Mouse (Mus musculus): Measurements from ENCODE around the gene Tnr. TPM values are rescaled to one million over a fixed set of nuclear protein-coding genes. Genes with fewer than 3 reads are reported as not detected.

Gene Tnr
- polyA plus RNA-seq, 1 experiment = not detected

DNA sequence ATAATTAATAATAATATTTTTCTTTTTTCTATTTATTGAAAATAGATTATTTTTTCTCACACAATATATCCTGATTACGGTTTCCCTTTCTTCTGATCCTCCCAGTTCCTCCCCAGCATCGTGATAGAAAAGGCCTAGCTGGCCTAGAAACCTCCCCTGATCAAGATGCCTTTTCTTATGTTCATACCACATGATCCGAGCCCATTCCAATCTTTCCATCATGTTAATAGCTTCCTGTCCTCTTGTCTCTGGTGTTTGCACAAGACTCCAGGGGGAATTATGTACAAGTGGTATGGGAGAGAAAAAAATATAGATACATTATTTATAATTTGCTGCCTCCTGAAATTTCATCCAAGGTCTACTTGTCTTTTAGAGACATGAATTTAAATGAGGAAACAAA is 377.1 kb downstream of the Tnr start:
- TF ChIP-seq GATA1 (IDR thresholded peaks at IDR 0.05; ENCODE audit: borderline replicate concordance, low read length) = no peak
- H3K4me1 ChIP-seq = peaks cover 4% of the 10 kb centered on the region; the same call in 1 of the 2 replicates
- no peak overlapping the region for H3K4me3 ChIP-seq (replicated peaks)
- H3K36me3 ChIP-seq (replicated peaks; ENCODE audit: low read length) = no peaks in the 10 kb centered on the region
- H3K9me3 ChIP-seq = no peaks in the 10 kb centered on the region
- H3K27me3 ChIP-seq (replicated peaks) = peaks cover 2% of the 10 kb centered on the region

DNA sequence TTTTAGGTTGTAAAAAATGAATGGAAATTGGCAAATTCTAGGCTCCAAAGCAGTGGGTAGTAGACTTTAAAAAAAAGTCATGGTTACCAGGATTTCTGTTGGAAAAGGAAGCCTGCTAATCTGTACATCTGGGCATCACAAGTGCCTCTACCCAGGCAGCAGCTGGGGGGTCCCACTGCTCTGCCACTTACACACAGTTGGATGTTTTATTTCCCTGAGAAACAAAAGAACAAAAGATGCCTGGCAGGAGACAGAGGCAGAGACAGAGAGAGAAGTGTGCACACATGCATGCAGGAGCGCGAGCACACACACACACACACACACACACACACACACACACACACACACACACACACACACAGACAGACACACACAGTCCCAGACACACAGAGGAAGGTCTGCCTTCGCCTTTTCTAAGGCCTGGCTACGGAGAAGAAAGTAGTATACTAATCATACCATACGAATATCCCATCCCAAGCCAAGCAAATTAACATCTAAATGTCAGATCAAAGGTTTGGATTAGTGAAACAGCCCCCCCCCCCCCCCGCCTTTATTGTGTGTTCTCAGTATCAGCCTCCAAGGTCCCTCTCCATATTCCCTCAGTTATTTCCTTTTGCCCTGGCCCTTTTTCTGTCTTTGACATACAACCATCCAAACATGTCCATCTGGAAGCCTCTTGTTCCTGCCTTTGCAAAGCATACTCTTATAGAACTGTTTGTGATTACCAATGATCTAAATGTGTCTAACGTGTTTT is 378.0 kb downstream of the Tnr start:
- H3K9me3 ChIP-seq = no peaks in the 10 kb centered on the region
- no peak overlapping the region for H3K4me3 ChIP-seq (replicated peaks)
- H3K27me3 ChIP-seq (replicated peaks) = peaks cover 2% of the 10 kb centered on the region
- H3K36me3 ChIP-seq (replicated peaks; ENCODE audit: low read length) = no peaks in the 10 kb centered on the region
- TF ChIP-seq GATA1 (IDR thresholded peaks at IDR 0.05; ENCODE audit: borderline replicate concordance, low read length) (no peak), FLI1 (IDR thresholded peaks at IDR 0.05; ENCODE audit: low read length) (no peak)
- peaks cover 3% of the 10 kb centered on the region; the same call in 1 of the 2 replicates for H3K4me1 ChIP-seq

DNA sequence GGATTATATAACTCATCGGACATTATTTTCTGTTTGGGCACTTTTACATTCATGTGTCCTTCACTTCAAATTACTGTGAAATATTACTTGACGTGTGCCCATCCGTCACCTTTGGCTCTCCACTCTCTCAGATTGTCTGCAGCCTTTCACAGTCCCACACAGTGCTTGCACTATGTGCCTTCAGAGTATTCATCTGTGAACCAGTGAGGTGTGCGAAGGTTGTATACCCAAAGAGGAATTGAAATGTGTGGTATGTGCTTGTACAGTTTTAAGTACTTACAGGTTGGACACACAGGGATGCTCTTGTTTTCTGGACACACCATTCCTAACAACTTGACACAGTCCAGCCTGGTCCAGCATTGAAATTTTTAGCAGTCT is 378.5 kb downstream of the Tnr start:
- H3K9me3 ChIP-seq = no peaks in the 10 kb centered on the region
- H3K4me1 ChIP-seq = no peaks in the 10 kb centered on the region
- TF ChIP-seq FLI1 (IDR thresholded peaks at IDR 0.05; ENCODE audit: low read length) (no peak), GATA1 (IDR thresholded peaks at IDR 0.05; ENCODE audit: borderline replicate concordance, low read length) (no peak)
- no peak overlapping the region for H3K4me3 ChIP-seq (replicated peaks)
- H3K36me3 ChIP-seq (replicated peaks; ENCODE audit: low read length) = no peaks in the 10 kb centered on the region
- peaks cover 3% of the 10 kb centered on the region for H3K27me3 ChIP-seq (replicated peaks)

DNA sequence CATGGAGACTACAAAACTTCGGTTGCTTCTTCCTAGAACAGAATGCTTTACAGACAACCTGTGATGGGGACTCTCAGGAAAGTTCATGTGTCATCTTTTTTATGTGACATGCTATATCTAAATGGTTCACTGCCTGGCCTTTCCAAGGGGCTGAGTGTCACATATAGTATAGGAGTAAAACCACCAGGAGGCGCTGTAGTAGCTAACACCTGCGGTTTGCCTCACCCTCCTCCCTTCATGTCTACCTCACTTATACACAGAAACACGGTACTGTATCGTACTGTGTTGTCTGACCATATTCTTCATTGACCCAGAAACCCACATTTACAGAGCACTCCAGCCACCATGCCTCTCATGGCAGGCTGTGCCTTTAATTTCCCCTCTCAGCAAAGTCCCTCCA is 387.4 kb downstream of the Tnr start:
- no peaks in the 10 kb centered on the region for H3K9me3 ChIP-seq
- peaks cover 3% of the 10 kb centered on the region; the same call in 1 of the 2 replicates for H3K4me1 ChIP-seq
- H3K4me3 ChIP-seq (replicated peaks) = peak overlapping the region; percentile 19
- H3K27me3 ChIP-seq (replicated peaks) = peaks cover 9% of the 10 kb centered on the region
- no peaks in the 10 kb centered on the region for H3K36me3 ChIP-seq (replicated peaks; ENCODE audit: low read length)
- no peak for TF ChIP-seq FLI1 (IDR thresholded peaks at IDR 0.05; ENCODE audit: low read length)
- no peak for TF ChIP-seq GATA1 (IDR thresholded peaks at IDR 0.05; ENCODE audit: borderline replicate concordance, low read length)

DNA sequence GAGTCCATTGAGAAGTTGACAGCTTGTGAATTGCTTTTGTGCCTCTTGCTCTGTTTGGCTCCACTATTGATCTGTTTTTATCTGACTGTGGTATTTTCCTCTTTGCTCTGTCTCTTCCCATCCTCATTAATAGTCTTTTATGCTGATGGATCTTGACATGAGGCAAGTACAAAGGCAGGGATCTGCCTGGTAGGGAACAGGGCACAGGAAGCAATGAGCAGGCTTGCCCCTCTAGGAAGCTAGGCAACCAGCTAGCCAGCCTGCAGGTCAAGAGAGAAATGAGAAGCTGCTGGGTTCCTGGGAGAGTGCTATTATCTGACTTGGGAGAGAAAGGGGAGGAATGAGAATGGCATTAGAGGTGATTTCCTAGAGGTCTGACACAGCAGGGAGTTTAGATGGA is 391.2 kb downstream of the Tnr start:
- Histone ChIP-seq H3K4me1 (peaks cover 3% of the 10 kb centered on the region; the same call in 1 of the 2 replicates), H3K4me3 (replicated peaks) (no peak overlapping the region), H3K36me3 (replicated peaks; ENCODE audit: low read length) (no peaks in the 10 kb centered on the region), H3K9me3 (no peaks in the 10 kb centered on the region), H3K27me3 (replicated peaks) (peaks cover 10% of the 10 kb centered on the region)
- TF ChIP-seq FLI1 (IDR thresholded peaks at IDR 0.05; ENCODE audit: low read length) = no peak
- TF ChIP-seq GATA1 (IDR thresholded peaks at IDR 0.05; ENCODE audit: borderline replicate concordance, low read length) = no peak

DNA sequence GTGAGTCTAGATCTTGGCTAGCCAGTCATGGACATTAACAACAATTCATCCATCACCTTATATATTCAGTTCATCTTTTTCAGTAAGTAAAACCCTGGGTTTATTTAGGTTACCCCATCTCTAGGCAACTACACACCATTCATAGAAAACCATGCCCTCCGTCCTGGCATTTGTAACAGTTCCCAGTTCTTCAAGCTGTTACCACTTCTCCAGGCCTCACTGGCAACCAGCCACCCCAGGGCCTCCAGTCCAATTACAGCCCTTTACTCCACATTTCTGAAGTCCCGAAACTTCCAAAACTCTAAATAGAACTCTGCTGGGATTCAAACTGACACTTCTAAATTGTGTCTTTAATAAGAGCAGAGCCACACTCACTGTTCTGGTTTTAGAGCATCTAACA is 397.0 kb downstream of the Tnr start:
- Histone ChIP-seq H3K36me3 (replicated peaks; ENCODE audit: low read length) (no peaks in the 10 kb centered on the region), H3K9me3 (no peaks in the 10 kb centered on the region), H3K4me3 (replicated peaks) (no peak overlapping the region), H3K4me1 (peaks cover 3% of the 10 kb centered on the region; the same call in 1 of the 2 replicates), H3K27me3 (replicated peaks) (peaks cover 8% of the 10 kb centered on the region)
- no peak for TF ChIP-seq FLI1 (IDR thresholded peaks at IDR 0.05; ENCODE audit: low read length)
- no peak for TF ChIP-seq GATA1 (IDR thresholded peaks at IDR 0.05; ENCODE audit: borderline replicate concordance, low read length)

DNA sequence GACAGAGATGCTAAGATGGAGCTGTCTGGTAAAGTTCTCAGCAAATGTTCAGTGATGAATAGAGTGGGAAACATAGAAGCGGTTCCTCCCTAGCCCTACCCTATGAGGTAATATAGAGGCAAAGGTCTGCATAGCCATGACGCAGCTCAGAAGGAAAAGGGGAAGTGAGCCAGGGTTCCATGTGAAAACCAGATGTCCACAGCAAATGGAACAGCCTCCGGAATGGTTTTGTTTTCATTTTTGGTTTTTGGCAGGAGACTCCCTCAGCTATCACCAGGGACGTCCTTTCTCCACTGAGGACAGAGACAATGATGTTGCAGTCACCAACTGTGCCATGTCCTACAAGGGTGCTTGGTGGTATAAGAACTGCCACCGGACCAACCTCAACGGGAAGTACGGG is 399.4 kb downstream of the Tnr start:
- Histone ChIP-seq H3K4me1 (peaks cover 3% of the 10 kb centered on the region; the same call in 1 of the 2 replicates), H3K36me3 (replicated peaks; ENCODE audit: low read length) (no peaks in the 10 kb centered on the region), H3K27me3 (replicated peaks) (peaks cover 11% of the 10 kb centered on the region), H3K4me3 (replicated peaks) (no peak overlapping the region), H3K9me3 (no peaks in the 10 kb centered on the region)
- TF ChIP-seq GATA1 (IDR thresholded peaks at IDR 0.05; ENCODE audit: borderline replicate concordance, low read length) = no peak
- TF ChIP-seq FLI1 (IDR thresholded peaks at IDR 0.05; ENCODE audit: low read length) = no peak

DNA sequence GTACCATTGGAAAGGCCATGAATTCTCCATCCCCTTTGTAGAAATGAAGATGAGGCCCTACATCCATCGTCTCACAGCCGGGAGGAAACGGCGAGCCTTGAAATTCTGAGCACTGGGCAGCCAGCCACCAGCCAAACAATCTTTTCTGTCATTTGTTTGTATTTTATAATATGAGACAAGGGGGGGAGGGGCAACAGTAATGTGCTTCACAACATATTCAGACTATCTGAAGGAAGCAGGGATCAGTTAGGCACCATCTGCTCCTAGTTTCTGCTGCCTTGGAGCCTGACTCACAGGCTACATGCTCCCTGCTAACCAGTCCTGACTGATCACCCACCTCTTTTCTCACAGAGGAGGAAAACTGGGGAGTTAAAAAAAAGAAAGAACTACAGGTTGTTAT is 400.5 kb downstream of the Tnr start:
- H3K4me1 ChIP-seq = peaks cover 3% of the 10 kb centered on the region; the same call in 1 of the 2 replicates
- TF ChIP-seq GATA1 (IDR thresholded peaks at IDR 0.05; ENCODE audit: borderline replicate concordance, low read length) (no peak), FLI1 (IDR thresholded peaks at IDR 0.05; ENCODE audit: low read length) (no peak)

DNA sequence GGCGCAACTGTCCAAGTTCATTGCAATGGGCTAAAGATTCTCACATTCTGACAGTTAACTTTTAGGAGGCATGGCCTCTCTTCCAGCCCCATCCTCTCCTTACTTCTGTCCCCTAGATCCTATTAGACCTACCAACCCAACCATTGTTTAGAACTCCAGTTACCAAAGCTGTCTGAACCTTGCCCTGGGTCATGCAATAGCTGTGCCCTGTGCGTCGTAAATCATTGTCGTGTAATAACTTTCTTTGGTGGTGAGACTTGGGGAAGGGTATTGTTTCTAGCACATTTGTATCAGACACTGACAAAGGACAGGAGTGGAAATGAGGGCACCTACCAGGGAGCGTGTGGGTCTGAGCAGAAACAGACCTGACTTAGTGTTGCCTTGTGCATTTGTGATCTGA is 401.1 kb downstream of the Tnr start:
- no peaks in the 10 kb centered on the region for H3K9me3 ChIP-seq
- peaks cover 3% of the 10 kb centered on the region; the same call in 1 of the 2 replicates for H3K4me1 ChIP-seq
- TF ChIP-seq FLI1 (IDR thresholded peaks at IDR 0.05; ENCODE audit: low read length) = no peak
- no peaks in the 10 kb centered on the region for H3K36me3 ChIP-seq (replicated peaks; ENCODE audit: low read length)
- H3K4me3 ChIP-seq (replicated peaks) = no peak overlapping the region
- peaks cover 11% of the 10 kb centered on the region for H3K27me3 ChIP-seq (replicated peaks)

More for the DNA sequence above, 400.5 kb downstream of the Tnr start:
- H3K27me3 ChIP-seq (replicated peaks) = peaks cover 10% of the 10 kb centered on the region
- H3K9me3 ChIP-seq = no peaks in the 10 kb centered on the region
- no peak overlapping the region for H3K4me3 ChIP-seq (replicated peaks)
- H3K36me3 ChIP-seq (replicated peaks; ENCODE audit: low read length) = no peaks in the 10 kb centered on the region

DNA sequence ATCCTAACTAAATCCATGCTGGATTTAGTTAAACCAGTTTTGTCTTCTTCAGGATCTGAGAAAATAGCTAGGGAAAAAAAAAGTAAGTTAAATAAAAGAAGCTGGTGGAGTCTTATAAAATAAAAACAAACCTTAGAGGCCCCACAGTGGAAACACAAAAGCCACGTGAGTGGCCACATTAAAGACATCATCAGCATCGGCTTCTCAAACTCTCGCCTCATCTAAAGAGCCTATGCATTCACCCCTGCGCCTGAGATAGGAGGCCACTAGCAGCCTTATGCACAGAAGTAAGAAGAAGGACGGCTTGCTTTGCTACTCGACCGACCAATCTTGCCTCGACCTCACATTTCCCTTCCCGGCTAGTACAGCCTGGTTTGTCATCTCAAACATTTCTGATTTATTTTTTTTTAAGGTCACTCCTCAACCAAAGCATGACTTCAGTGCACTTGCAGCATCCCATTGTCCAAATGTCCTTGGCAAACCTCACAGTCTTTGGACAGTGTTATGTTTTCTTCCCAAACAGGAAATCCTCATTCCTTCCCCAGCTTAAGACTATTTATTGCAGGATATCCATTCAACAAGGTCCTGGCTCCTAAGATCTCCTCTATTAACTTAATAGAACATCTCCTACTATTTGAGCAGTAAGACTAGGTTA is 405.2 kb downstream of the Tnr start:
- H3K9me3 ChIP-seq = no peaks in the 10 kb centered on the region
- H3K27me3 ChIP-seq (replicated peaks) = peaks cover 13% of the 10 kb centered on the region
- no peak overlapping the region for H3K4me3 ChIP-seq (replicated peaks)
- H3K36me3 ChIP-seq (replicated peaks; ENCODE audit: low read length) = no peaks in the 10 kb centered on the region
- H3K4me1 ChIP-seq = peaks cover 16% of the 10 kb centered on the region
- no peak for TF ChIP-seq FLI1 (IDR thresholded peaks at IDR 0.05; ENCODE audit: low read length)
- TF ChIP-seq GATA1 (IDR thresholded peaks at IDR 0.05; ENCODE audit: borderline replicate concordance, low read length) = no peak
